In genomic region chr4:65473141-65473540, GRCm38 (mm10) we compare ENCODE assay signal across 22 mouse cellular contexts.
A peak's percentile ranks its signal among the peaks of the same experiment; 100 is the strongest.
DNase-seq lines count a peak whose midpoint lies in the region; ATAC-seq lines count a peak whose summit lies in the region.
"Had no signal": no experiment of that assay in that cellular context is flagged by ENCODE, and none has a peak within 500 bp of the region (broad histone marks: within the 10 kb centered on the region; RNA-seq: fewer than 3 reads in every experiment).

No protein-coding gene starts in this region.

- no peak overlapping the region for H3K27ac ChIP-seq in midbrain, embryonic 16.5 days (ENCODE audit: low read length)
- H3K27ac ChIP-seq in hindbrain, embryonic 10.5 days: no peak overlapping the region
- H3K27ac ChIP-seq: embryonic facial prominence, embryonic 15.5 days; forebrain, embryonic 10.5 days; heart, adult 2 months; heart, embryonic 15.5 days; hindbrain, embryonic 15.5 days had no signal

- H3K4me3 ChIP-seq in midbrain, embryonic 16.5 days (ENCODE audit: low read depth, low read length): no peak overlapping the region
- H3K4me3 ChIP-seq in hindbrain, embryonic 10.5 days: no peak overlapping the region
- H3K4me3 ChIP-seq: embryonic facial prominence, embryonic 15.5 days; erythroblast, embryonic 14.5 days; forebrain, embryonic 10.5 days; heart, adult 2 months; heart, embryonic 15.5 days; hindbrain, embryonic 15.5 days had no signal

- H3K36me3 ChIP-seq in midbrain, embryonic 16.5 days (ENCODE audit: control insufficient read depth, insufficient read depth, low read length): no peaks in the 10 kb centered on the region
- no peaks in the 10 kb centered on the region for H3K36me3 ChIP-seq in hindbrain, embryonic 10.5 days
- H3K36me3 ChIP-seq: embryonic facial prominence, embryonic 15.5 days; forebrain, embryonic 10.5 days; heart, embryonic 15.5 days; hindbrain, embryonic 15.5 days had no signal

- H3K9ac ChIP-seq in midbrain, embryonic 16.5 days (ENCODE audit: low read depth, low read length): no peak overlapping the region
- H3K9ac ChIP-seq: embryonic facial prominence, embryonic 15.5 days; heart, embryonic 15.5 days; hindbrain, embryonic 15.5 days had no signal

- no peak overlapping the region for H3K4me2 ChIP-seq in midbrain, embryonic 16.5 days (ENCODE audit: low read length)
- H3K4me2 ChIP-seq: embryonic facial prominence, embryonic 15.5 days; heart, embryonic 11.5 days; heart, embryonic 15.5 days; hindbrain, embryonic 15.5 days had no signal

- no peaks in the 10 kb centered on the region for H3K9me3 ChIP-seq in midbrain, embryonic 16.5 days (replicated peaks; ENCODE audit: control insufficient read depth, low read length, poor library complexity, severe bottlenecking)
- H3K9me3 ChIP-seq in hindbrain, embryonic 10.5 days: no peaks in the 10 kb centered on the region
- H3K9me3 ChIP-seq: embryonic facial prominence, embryonic 15.5 days; forebrain, embryonic 10.5 days; heart, embryonic 15.5 days; hindbrain, embryonic 15.5 days had no signal

- H3K4me1 ChIP-seq in midbrain, embryonic 16.5 days (ENCODE audit: control insufficient read depth, insufficient read depth, low read length): no peaks in the 10 kb centered on the region
- H3K4me1 ChIP-seq in hindbrain, embryonic 10.5 days (replicated peaks): peaks cover 16% of the 10 kb centered on the region
- H3K4me1 ChIP-seq: embryonic facial prominence, embryonic 15.5 days; hindbrain, embryonic 15.5 days had no signal

- 84% methylated on average over 5 of the region's 5 CpGs for WGBS in midbrain, embryonic 16.5 days
- WGBS in hindbrain, embryonic 10.5 days: 77% methylated on average over 5 of the region's 5 CpGs

- no peaks in the 10 kb centered on the region for H3K27me3 ChIP-seq in midbrain, embryonic 16.5 days (ENCODE audit: control insufficient read depth, insufficient read depth, low read depth, low read length)
- H3K27me3 ChIP-seq in hindbrain, embryonic 10.5 days (ENCODE audit: insufficient read depth, poor library complexity, severe bottlenecking): no peaks in the 10 kb centered on the region
- H3K27me3 ChIP-seq: embryonic facial prominence, embryonic 15.5 days; heart, embryonic 15.5 days; hindbrain, embryonic 15.5 days had no signal

- DNase-seq in cerebellum, postnatal 10 days: peak; percentile 26 to 54
- DNase-seq in cerebellum, adult 11-12 months: no peak
- peak; percentile 7 for DNase-seq in ovary, postnatal 36 days (ENCODE audit: low spot score)
- DNase-seq in ovary, postnatal 10 days (ENCODE audit: low spot score): no peak
- peak; percentile 44 for DNase-seq in adrenal gland, postnatal 14 days
- DNase-seq in hindbrain, embryonic 10.5 days (ENCODE audit: low spot score): no peak
- DNase-seq: cerebellum, adult 18-20 months; cerebellum, adult 9-11 months; embryo, embryonic 11 days; gastrocnemius, postnatal 10 days; heart, adult 2 months; heart, postnatal 14 days; kidney, adult 2 months had no signal

- ATAC-seq in midbrain, embryonic 16.5 days: no peak
- ATAC-seq: forebrain, embryonic 14.5 days; intestine, embryonic 16.5 days had no signal

Comparison
In these comparisons a context has a peak if more than half of its experiments do, and no peak if none do; other contexts are left out.
1. DNase-seq: peak in cerebellum, postnatal 10 days (2 of 2), ovary, postnatal 36 days (single experiment) and adrenal gland, postnatal 14 days (single experiment); none in cerebellum, adult 11-12 months (single experiment), ovary, postnatal 10 days (single experiment) and hindbrain, embryonic 10.5 days (single experiment).